Mouse (Mus musculus) fat pad, adult 2 months (tissue): ENCODE results near the gene Mfsd11.
"Not testable (repeated sequence)": the region's sequence is repeated elsewhere in the genome, so short reads cannot be mapped to it uniquely, and the experiment has no call there.

ENCODE experiments used
- DNase-seq: peaks from one replicate; pipeline ENCODE4 v3.0.0-alpha.2; 2011; ENCODE audit warnings: low read depth, low spot score; ENCODE audit errors: extremely low read depth

Mfsd11 gene

GRCm38 (mm10) chr11:116847187-116848085 is 4.8 kb upstream of the Mfsd11 start:
- no peak for DNase-seq

DNA sequence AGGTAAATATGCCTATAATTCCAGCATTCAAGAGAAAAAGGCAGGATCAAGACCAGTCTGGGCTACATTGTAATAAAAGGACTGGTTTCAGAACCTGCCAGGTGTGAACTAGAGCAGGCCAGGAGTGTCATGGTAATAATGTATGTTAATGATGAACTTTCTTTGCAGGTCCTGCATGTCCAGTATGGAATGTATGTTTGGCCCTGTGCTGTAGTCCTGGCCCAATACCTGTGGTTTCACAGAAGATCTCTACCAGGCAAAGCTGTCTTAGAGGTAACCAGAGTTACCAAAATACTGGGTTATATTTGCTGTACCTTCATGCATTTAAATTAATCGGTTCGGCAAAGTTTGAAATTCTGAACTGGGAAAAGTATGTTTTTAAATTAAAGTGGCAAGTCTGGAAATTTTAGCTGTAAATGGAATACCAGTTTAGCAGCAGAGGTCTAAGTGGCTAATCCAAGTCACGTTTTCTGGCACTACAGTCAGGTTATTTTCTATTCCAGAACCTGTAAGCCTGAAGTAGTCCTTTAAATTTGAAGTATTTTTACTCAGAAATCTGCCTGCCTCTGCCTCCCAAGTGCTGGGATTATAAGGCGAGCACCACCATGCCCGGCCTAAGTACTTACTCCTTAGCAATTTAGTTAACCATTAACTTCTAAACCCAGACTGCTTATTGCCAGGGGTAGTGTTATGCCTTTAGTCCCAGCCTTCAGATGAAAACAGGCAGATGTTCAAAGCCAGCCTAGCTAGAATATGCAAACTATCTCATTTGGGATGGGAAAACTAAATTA is 4.0 kb upstream of the Mfsd11 start:
- DNase-seq, result no peak

DNA sequence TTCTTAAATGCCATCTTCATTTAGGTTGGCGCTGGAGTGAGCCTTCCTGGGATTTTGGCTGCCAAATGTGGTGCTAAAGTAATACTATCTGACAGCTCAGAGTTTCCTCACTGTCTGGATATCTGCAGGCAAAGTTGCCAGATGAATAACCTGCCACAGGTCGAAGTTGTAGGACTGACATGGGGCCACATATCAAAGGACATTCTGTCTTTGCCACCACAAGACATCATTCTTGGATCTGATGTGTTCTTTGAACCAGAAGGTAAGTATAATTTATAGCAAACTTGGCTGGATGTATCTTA is 3.4 kb upstream of the Mfsd11 start:
- not testable (repeated sequence) for DNase-seq

DNA sequence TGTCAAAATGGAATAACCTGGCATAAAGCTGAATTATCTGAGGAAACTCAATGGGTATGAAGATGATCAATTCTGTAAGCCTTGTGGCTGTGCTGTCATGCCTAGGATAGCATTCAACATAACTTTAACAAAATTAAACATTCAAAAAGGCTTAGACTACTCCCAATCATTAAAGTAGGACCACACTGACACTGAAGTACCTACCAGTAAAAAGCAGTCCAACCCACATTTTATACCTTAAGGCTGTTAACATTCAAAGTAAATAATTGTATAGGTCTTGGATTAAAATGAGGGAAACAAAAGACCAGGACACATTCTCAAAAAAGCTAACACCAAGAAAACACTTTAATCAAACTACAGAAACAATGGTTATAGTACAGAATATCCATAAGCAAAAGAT is 2.7 kb upstream of the Mfsd11 start:
- no peak for DNase-seq

DNA sequence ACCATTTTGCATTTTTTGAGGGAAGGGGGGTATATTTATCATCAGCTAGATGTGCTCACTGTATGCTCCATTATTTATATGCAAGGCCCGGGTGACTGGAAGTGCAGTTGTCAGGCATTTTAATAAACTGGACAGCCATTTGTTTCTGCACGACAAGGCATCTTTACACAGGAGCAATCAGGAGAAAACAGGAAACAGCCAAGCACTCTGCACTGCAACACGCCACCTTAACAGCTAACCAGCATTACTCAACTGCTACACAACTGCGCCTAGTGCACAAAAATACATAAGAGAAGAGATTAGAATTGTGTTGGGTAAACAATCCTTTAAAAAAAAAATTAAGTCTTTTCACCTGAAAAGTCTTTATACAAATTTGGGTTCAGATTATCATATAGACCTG is 2.2 kb upstream of the Mfsd11 start:
- DNase-seq, result no peak

DNA sequence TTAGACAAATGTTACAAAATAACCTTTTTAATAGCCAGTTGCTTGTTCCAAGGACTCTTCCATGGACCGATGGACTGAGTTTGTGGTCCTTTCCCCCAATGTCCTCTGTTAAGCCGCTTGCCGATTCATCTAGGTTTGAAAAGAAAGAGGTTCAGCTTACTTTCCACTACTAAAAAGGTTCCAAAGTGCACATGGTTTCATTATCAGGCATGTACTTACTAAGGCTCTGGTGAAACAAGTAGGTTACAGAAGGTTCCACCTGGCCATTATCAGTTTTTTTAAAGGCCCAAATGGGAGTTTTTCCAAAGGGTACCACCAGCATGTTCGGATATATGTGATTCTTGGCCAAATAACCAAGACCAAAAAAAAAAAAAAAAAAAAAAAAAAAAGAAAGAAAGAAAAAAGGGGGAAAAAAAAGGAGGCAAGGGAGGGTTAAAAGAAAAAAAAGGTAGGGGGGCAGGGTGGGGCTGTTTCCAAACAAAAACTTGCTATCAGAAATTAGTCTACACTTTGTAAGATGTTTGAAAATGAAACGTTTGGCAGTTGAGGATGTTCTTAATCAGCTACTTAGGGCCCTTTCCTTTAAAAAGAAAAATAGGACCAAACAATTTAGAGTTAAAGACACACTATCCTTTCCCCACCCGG is 1.3 kb upstream of the Mfsd11 start:
- no peak for DNase-seq

DNA sequence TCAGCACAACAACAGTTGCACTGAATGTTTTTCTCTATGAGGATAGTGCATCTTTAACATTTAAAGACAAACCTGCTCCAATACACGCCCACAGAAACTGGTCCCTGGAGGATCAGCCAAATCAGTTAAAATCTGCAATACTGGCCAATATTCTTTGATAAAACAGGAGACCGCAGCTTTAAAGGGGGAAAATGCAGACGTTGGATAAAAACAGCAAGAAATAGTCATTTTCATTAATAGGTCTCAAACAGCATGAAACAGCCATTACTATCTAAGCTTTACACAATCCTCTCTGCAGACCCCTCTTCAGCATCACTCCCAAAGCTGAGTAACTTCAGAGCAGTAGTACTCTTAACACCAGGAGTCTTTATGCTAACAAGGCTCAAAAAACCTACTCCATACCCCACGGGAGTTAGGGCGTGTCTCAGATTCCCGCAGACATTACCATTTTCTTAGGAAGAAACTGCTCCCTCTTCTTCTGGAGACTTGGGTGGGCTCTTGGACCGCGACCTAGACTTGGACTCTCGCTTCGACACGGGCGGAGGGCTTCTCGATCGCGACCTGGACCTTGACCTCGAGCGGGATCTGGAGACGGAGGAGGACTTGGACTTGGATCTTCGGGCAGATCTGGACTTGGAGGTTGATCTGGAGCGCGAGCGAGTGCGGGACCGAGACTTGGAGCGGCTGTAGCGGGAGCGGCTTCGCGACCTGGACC is 507 bp upstream of the Mfsd11 start:
- DNase-seq, result no peak

DNA sequence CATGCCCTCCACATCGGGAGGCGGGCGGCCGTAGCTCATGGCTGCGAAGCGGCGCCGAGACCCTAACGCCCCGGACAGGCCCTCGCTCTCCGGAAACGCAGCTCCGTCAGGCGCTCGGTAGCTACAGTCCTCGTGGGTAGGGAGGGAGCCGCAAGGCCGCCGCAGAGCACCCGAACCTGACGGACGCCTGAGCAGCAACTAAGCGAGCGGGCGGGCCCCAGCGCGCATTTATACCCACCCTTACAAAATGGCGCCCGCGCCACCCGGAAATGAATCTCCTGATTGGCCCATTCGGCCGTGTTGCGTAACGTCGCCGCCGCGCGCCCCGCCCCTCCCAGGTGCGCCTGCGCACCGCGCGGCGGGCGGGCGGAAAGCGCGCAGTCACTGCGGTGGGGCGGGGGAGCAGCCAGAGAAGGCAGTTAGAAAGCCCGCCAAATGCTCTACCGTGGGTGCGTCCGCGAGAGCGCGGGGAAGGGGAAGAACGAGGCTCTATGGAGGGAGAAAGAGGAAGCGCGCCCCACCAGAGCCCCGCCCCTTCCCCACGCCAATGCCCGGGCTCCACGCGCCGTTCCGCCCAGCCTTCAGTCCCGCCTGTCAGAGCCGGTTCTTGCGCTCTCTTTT is 761 bp downstream of the Mfsd11 start, which contains the start of gene Srsf2:
Gene Srsf2 (minus strand): TSS at position 204 of the 621 bp plus-strand sequence.
- no peak for DNase-seq

DNA sequence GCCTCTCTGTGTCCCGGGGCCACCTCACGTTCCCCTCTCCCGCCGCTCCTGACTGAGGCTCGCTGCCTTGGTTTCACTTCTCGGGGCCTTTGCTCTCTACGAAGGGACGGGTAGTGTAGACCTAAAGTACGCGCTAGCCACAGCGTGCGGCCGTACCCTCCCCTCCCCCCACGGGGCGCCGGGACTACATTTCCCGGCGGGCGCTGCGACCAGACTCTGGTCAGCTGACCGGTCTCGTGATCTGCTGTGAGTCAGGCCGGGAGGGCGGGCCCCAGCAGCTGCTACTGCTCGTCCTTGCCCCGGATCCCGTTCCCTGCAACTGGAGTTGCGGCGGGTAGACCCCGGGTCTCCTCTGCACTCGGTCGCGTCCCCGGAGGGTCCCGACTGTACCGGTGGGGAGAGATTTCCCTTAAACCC is 1.3 kb downstream of the Mfsd11 start:
- DNase-seq, result no peak

DNA sequence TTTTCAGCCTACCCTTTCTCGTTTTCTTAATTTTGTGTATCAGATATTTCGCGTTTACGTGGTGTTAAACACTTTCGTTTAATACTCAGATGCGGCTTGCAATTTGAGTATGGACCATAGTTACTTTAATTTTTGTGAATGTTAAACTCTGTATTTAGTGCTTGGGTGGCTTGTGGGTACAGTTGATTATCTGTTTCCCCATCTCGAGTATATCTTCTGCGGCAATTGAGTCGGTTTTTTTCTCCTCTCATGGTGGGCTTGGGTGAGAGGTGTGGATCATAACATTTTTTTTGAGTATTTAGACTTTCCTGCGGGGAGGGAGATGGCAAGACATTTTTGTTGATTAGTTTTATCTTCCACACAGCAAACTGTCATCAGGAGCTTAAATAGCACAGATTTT is 2.0 kb downstream of the Mfsd11 start:
- no peak for DNase-seq

- no peak for DNase-seq
These were observed 5.1 kb downstream of the Mfsd11 start for GRCm38 (mm10) chr11:116857183-116857850.

DNA sequence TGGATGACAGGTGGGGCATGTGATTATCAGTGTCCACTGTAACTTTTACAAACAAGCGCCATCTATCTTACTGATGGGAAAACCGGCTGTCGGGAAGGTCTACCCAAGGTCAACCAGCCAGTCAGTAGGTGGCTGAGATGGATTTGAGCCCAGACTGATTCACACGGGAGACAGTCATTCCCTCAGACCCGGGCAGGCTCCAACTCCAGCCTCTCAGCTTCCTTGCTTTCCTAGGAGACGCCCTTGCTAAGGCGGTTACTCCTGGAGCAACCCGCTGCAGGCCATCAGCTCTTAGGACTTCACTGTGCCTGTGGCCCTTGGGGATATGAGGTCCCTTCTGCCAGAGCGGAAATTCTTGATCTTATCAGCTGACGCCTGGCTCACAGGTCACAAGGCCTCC is 12.2 kb downstream of the Mfsd11 start:
- DNase-seq, result no peak

DNA sequence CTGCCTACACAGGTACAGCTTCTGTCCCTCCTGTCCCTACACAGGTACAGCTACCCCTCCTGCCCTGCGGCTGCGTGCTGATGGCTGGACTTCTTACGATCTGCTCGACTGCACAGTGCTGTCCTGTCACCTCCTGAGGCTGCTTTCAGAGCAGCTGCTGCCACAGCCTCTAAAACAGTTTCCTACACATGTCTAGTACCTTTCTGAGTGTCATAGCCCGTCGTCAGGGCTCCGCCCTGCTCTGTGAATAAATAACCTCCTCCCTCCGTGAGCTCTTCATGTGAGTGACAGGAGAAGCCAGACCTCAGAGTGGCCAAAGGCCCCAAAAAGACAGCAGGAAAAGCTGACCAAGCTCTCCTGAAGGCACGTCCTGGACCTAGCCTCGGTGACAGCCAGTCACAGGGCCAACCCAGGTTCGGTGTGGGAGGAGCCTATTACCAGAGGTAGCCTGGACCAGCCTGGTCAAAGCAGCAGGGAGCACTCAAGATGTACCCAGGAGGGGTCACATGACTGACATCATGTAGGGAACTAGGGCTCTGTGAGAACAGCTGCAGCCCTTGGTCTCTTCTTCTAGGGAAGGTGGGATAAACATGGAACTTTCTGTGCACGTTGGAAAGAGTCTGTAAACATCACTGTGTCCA is 13.8 kb downstream of the Mfsd11 start:
- DNase-seq, result no peak

- DNase-seq, result no peak
These were observed 15.9 kb downstream of the Mfsd11 start for GRCm38 (mm10) chr11:116868129-116868528.

- DNase-seq, result peak; percentile 80
These were observed 17.0 kb downstream of the Mfsd11 start for GRCm38 (mm10) chr11:116869223-116869622.

GRCm38 (mm10) chr11:116869641-116870040 is 17.4 kb downstream of the Mfsd11 start:
- DNase-seq, result no peak

- DNase-seq, result no peak
These were observed 19.3 kb downstream of the Mfsd11 start for GRCm38 (mm10) chr11:116871538-116871937.

GRCm38 (mm10) chr11:116873987-116874386 is 21.7 kb downstream of the Mfsd11 start:
- no peak for DNase-seq

DNA sequence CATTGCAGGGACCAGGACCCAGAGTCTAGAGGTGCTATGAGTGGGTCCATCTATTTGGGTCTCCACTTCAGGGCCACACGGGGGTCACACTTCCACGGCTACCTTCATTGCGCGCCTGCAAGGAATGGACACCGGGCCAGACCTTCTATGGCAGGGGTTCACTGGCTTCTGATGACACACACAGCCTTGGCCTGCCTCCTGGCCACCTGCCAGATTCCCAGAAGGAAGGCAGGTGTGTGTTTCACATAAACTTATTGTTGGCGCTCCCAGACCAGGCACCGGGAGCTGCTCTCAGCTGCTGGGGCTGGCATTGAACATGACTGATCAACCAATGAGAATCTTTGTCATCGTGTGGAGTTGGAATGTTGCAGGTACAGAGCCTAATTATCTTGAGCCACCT is 26.2 kb downstream of the Mfsd11 start:
- DNase-seq, result no peak

- DNase-seq, result no peak
These were observed 28.6 kb downstream of the Mfsd11 start for GRCm38 (mm10) chr11:116880839-116881238.
